Mouse (Mus musculus): ENCODE measurements around the gene Pex16.

Gene Pex16

DNA sequence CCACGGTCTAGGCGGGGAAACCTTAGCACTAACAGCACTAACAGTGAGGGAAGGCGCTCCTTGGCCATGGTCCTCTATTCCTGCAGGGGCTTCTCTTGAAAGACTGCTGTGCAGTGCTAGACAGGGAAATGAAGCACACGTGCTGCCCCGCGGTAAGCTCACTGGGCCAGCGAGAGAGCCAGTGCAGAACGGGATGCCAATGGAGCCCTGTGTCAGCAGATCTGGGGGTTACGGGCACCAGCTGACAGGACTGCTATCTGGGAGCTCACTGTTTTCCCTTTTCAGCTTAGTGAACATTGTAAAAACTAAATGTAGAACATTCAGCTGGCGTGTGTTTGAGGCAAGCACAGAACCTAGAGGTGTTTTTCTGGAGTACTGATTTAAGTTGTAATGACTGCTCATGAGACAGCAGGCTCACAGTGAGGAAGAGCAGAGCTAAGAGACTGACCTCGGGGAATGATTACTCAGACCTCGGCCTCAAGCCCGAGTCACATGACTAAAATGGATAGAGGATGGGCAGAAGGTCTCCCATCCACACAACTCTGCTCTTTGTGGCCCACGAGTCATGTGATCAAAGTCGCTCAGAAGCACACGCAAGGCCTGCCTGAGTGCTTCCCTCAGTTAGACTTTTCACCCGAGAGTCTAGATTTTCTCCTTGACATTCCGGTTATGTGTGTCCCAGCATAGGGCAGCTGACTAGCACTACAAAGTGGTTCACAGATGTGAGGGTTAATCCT is 34.0 kb downstream of the Pex16 start:
- DNase-seq (ENCODE audit: inconsistent age in 2 of 2, low spot score in 1 of 2) = peak in 1 of 2 experiments; percentile 77

DNA sequence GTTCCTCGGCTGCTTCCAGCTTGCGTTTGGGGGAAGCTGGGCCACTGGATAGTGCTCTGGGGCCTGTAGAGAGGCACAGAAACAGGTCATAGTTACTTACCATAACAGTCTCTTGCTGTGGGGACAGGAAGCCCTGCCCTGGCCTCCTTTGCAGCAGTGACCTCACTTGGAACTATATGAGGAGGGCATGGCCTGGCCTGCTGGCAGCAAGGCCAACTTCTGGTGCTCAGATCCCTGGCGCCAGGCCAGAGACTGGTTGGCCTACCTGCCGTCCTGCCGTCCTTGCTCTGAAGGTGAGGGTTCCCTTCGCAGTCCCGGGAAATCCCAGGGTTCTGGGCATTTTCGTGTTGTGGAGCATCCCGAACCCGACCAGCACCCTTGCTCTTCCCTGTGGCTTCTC is 37.2 kb downstream of the Pex16 start:
- peak in 1 of 2 experiments; percentile 50 for DNase-seq (ENCODE audit: inconsistent age in 2 of 2, low spot score in 1 of 2)

GRCm38 (mm10) chr2:92421723-92422387 is 47.4 kb downstream of the Pex16 start:
- DNase-seq (ENCODE audit: inconsistent age in 2 of 2, low spot score in 1 of 2) = peak in 1 of 2 experiments; percentile 77

- DNase-seq (ENCODE audit: inconsistent age in 2 of 2, low spot score in 1 of 2) = peak in 1 of 2 experiments; percentile 56
Measured at GRCm38 (mm10) chr2:92422388-92423135, 48.1 kb downstream of the Pex16 start.

- no peak for DNase-seq (ENCODE audit: inconsistent age in 2 of 2, low spot score in 1 of 2)
Measured at GRCm38 (mm10) chr2:92423156-92423555, 48.7 kb downstream of the Pex16 start.

- DNase-seq (ENCODE audit: inconsistent age in 2 of 2, low spot score in 1 of 2) = peak; percentile 99
Measured at GRCm38 (mm10) chr2:92423702-92424461, 49.4 kb downstream of the Pex16 start.

DNA sequence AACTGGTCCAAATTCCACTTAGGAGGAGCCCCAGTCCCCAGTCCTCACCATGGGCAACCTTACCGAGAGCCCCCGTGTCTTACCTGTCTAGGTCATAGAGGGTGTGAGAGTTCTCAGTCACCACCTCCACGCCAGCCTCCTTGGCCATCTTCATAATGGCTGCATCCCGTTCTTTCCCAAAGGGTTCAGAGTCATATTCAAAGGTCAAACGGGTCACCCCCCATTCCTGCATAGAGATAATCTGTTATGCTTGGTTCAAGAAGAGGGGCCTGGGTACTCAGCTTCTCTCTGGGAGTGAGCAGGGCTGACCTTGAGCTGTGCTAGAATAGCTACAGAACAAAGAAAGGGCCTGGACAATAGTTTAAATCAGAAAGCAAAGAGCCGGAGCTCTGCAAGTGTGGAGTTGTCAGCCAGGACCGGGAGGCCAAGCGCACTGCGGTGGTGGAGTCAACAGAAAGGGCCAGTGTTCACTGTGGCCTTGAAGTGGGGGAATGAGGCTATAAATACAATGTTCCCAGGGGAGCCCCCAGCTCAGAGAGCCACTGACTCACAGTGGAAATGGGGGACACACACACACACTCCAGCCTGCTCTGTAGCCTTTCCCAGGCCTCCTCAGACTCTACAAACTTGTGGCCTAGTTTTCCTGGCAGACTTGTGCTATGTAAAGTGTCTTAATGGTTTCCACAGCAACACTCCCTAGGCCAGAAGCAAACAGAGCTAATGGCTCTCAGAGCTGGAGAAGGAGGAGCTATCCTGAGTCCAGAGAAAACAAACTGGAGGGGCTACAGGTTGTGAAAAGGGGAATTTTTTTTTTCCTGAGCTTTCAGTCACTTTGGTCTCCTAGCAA is 50.2 kb downstream of the Pex16 start:
- DNase-seq (ENCODE audit: inconsistent age in 2 of 2, low spot score in 1 of 2) = peak; percentile 79 to 90

- DNase-seq (ENCODE audit: inconsistent age in 2 of 2, low spot score in 1 of 2) = no peak
Measured at GRCm38 (mm10) chr2:92425366-92425765, 50.9 kb downstream of the Pex16 start.

DNA sequence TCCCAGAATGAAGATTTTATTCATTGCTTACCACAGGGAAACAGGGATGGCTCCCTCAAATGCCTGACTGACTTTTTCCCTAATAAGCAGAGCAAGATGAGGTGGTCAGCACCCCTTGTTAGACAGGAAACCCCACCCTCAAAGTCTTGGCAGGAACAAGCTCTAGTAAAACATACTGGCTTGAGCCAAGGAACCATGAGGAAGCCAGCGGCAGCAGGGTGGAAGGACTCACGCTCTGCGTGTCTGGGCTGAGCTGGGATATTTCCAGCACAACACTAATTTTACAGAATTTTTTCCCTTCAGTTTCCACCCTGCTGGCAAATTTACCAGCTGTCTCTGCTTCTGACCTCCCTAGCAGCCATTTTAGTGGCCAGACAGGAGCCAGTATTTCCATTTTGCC is 52.0 kb downstream of the Pex16 start:
- peak in 1 of 2 experiments; percentile 49 for DNase-seq (ENCODE audit: inconsistent age in 2 of 2, low spot score in 1 of 2)

DNA sequence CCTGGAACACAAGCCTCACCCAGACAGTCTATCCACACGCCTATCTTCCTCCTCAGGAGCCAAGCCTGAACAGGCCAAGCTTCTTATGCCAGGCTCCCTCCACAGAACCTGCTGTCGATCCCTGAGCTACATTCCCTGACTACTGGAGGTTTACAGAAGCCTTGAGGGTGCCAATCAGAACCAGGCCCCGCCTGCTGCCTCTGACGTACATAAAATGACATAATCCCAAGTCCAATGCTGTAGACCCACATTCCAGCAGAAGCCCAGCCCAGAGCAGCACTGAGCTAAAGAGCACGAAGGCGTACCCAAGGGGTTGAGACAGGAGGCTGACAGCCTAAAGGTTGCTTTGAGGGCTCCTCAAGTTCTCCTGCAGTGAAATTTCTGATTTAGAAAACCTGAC is 53.4 kb downstream of the Pex16 start:
- peak; percentile 90 to 94 for DNase-seq (ENCODE audit: inconsistent age in 2 of 2, low spot score in 1 of 2)

GRCm38 (mm10) chr2:92430089-92430488 is 55.6 kb downstream of the Pex16 start:
- peak in 1 of 2 experiments; percentile 61 for DNase-seq (ENCODE audit: inconsistent age in 2 of 2, low spot score in 1 of 2)

Data from adrenal gland, adult (tissue).